Mouse (Mus musculus) left cerebral cortex, adult 6 months (tissue): ENCODE results near the gene Pmpcb. TPM values are rescaled to one million over a fixed set of nuclear protein-coding genes. Genes with fewer than 3 reads are reported as not detected.

Source experiments
- long read RNA-seq, 2 experiments: library from polyadenylated mRNA; unstranded; transcript quantifications; one replicate each; pipeline ENCODE4 v2.0.0; 2019 to 2020
- polyA plus RNA-seq: library from polyadenylated mRNA; unstranded; fragments of <200 nt; fragmentation: Nextera tagmentation; gene quantifications from 2 replicates; pipeline ENCODE4 v1.2.3, GENCODE M21; 2021

Pmpcb gene
- polyA plus RNA-seq: 66.1 and 81.6 TPM in 2 replicates
- long read RNA-seq, experiment 1, transcript Pmpcb-201 (13 exons, 1,615 nt): major isoform, 358 of 378 reads
- long read RNA-seq, experiment 1, partial matches to known transcripts: 12 of 378 reads
- long read RNA-seq, experiment 1, other reads (novel, unspliced or antisense): 7 of 378 reads
- long read RNA-seq, experiment 2, transcript Pmpcb-201 (13 exons, 1,615 nt): major isoform, 100 of 115 reads
- long read RNA-seq, experiment 2, partial matches to known transcripts: 12 of 115 reads
- long read RNA-seq, experiment 2, other reads (novel, unspliced or antisense): 3 of 115 reads

GRCm38 (mm10) chr5:21736956-21737585 lies at the start of gene Pmpcb:
Pmpcb (plus strand) TSS chr5:21737141.

DNA sequence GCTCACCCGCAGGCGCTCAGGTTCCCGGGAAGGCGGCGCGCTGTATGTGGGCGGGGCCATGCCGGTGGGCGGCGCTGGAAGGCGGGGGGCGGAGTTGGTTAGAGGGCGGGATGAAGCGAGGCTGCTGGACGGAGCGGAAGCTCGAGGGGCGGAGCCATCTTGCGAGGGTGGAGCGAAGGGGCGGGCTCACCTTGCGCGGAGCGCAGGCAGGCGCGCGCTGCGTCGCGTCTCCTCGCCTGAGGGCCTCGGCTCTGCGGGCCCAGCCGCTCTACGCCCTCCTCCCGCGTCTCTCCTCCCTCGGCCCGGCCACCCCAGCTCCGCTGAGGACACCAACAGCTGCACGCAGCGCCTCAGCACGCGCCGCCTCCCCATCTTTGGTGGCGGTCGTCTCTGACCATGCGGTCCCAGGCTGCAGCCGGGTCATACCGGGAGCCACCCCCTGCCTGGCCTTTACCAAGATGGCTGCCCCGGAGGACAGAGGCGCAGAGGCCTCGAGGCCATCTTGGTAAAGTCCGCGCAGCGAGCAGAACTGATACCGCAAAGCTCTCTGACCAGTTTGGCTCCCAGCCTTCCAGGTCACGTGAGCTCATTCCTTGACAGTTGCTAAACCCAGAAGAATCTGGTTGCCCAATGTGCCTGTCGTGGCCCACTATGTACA lies 35.5 kb upstream of the Pmpcb start, which contains the start of gene Napepld:
TSS of gene Napepld (minus strand) at position 46 of the 658 bp plus-strand sequence.

GRCm38 (mm10) chr5:21785053-21785452 lies 48.1 kb downstream of the Pmpcb start, which contains the start of the genes Dnajc2 and Psmc2:
Dnajc2 (minus strand) TSS chr5:21785251.
Psmc2 (plus strand) TSS chr5:21785283.

Other genes starting within 250 kb of the Pmpcb start
- 0.35 and 0.48 TPM in 2 replicates for gene Lrrc17, start 193.6 kb upstream of the Pmpcb start, polyA plus RNA-seq
- 0.04 and 0.15 TPM in 2 replicates for gene Fbxl13, start 91.5 kb upstream of the Pmpcb start, polyA plus RNA-seq
- 17.6 and 18.7 TPM in 2 replicates for gene Armc10, start 91.3 kb upstream of the Pmpcb start, polyA plus RNA-seq
- 6.1 and 6.8 TPM in 2 replicates for gene Napepld, start 35.7 kb upstream of the Pmpcb start, polyA plus RNA-seq
- 38.2 and 38.7 TPM in 2 replicates for gene Dnajc2, start 48.1 kb downstream of the Pmpcb start, polyA plus RNA-seq
- 113 and 134 TPM in 2 replicates for gene Psmc2, start 48.1 kb downstream of the Pmpcb start, polyA plus RNA-seq
- 0.04 TPM in 1 of 2 replicates, not detected in the other for gene Slc26a5, start 128.5 kb downstream of the Pmpcb start, polyA plus RNA-seq